Mouse (Mus musculus) olfactory bulb, adult 2 months (tissue): ENCODE data around the gene Cldn18.

ENCODE experiments used
- CTCF ChIP-seq: fragments of 200-500 bp; IDR thresholded peaks from 2 replicates; pipeline ENCODE4 v1.5.1; 2012; ENCODE audit warnings: low read depth, mild to moderate bottlenecking, low read length, moderate library complexity; ENCODE audit not compliant: insufficient read depth
- POLR2A ChIP-seq: fragments of 200-500 bp; IDR thresholded peaks from 2 replicates; pipeline ENCODE4 v1.6.1; 2012; ENCODE audit warnings: mild to moderate bottlenecking, low read depth, low read length, moderate library complexity; ENCODE audit not compliant: insufficient read depth

- no peak for TF ChIP-seq CTCF
- no peak for TF ChIP-seq POLR2A
Observed at GRCm38 (mm10) chr9:99661606-99662166, 55.4 kb downstream of the Cldn18 start.
